Mouse (Mus musculus) heart, embryonic 15.5 days (tissue): Measurements from ENCODE around the gene C8g. TPM values are rescaled to one million over a fixed set of nuclear protein-coding genes. Genes with fewer than 3 reads are reported as not detected.

Source experiments
- polyA plus RNA-seq: library from polyadenylated mRNA; unstranded; fragments of >200 nt; fragmentation: Nextera tagmentation; extraction: Ambion mirVana; gene quantifications from 2 replicates; pipeline ENCODE4 v1.2.1, GENCODE M21; 2015

The C8g gene
- polyA plus RNA-seq, 1 experiment from 2014 or later: 3.5 TPM

Other genes starting within 250 kb of the C8g start
- 17.6 and 18.2 TPM in 2 replicates for gene Tmem203, start 246.3 kb downstream of the C8g start, polyA plus RNA-seq
- gene Tprn, start 239.1 kb downstream of the C8g start, polyA plus RNA-seq: 3.6 and 5.2 TPM in 2 replicates
- gene Ssna1, start 229.3 kb downstream of the C8g start, polyA plus RNA-seq: 137 and 152 TPM in 2 replicates
- 67.5 and 92.0 TPM in 2 replicates for gene Anapc2, start 229.2 kb downstream of the C8g start, polyA plus RNA-seq
- not detected in 2 replicates for gene Tmem210, start 213.6 kb downstream of the C8g start, polyA plus RNA-seq
- gene Lrrc26, start 211.8 kb downstream of the C8g start, polyA plus RNA-seq: 0.28 and 0.89 TPM in 2 replicates
- 0.25 and 0.28 TPM in 2 replicates for gene Grin1, start 182.5 kb downstream of the C8g start, polyA plus RNA-seq
- 30.2 and 31.1 TPM in 2 replicates for gene Man1b1, start 169.4 kb downstream of the C8g start, polyA plus RNA-seq
- gene Dpp7, start 145.4 kb downstream of the C8g start, polyA plus RNA-seq: 9.5 and 12.5 TPM in 2 replicates
- gene Uap1l1, start 136.0 kb downstream of the C8g start, polyA plus RNA-seq: 13.9 and 16.0 TPM in 2 replicates
- 15.4 and 25.5 TPM in 2 replicates for gene Sapcd2, start 129.4 kb downstream of the C8g start, polyA plus RNA-seq
- 1.8 and 4.6 TPM in 2 replicates for gene Entpd2, start 105.8 kb downstream of the C8g start, polyA plus RNA-seq
- gene Npdc1, start 102.4 kb downstream of the C8g start, polyA plus RNA-seq: 28.8 and 41.6 TPM in 2 replicates
- gene Fut7, start 78.5 kb downstream of the C8g start, polyA plus RNA-seq: 0.08 and 0.15 TPM in 2 replicates
- gene Abca2, start 73.0 kb downstream of the C8g start, polyA plus RNA-seq: 3.5 and 5.6 TPM in 2 replicates
- gene Clic3, start 44.9 kb downstream of the C8g start, polyA plus RNA-seq: 6.1 and 9.6 TPM in 2 replicates
- 31.1 and 38.0 TPM in 2 replicates for gene Paxx, start 40.6 kb downstream of the C8g start, polyA plus RNA-seq
- gene Ptgds, start 31.7 kb downstream of the C8g start, polyA plus RNA-seq: 107 and 134 TPM in 2 replicates
- not detected in 2 replicates for gene Lcn12, start 7.8 kb downstream of the C8g start, polyA plus RNA-seq
- gene Fbxw5, start 969 bp downstream of the C8g start, polyA plus RNA-seq: 72.6 and 94.1 TPM in 2 replicates
- 18.4 and 25.2 TPM in 2 replicates for gene Traf2, start 45.2 kb upstream of the C8g start, polyA plus RNA-seq
- 276 and 289 TPM in 2 replicates for gene Edf1, start 56.1 kb upstream of the C8g start, polyA plus RNA-seq
- gene Mamdc4, start 73.1 kb upstream of the C8g start, polyA plus RNA-seq: 3.4 and 9.8 TPM in 2 replicates
- 171 and 175 TPM in 2 replicates for gene Phpt1, start 73.5 kb upstream of the C8g start, polyA plus RNA-seq
- 0.22 and 0.30 TPM in 2 replicates for gene Ajm1, start 80.0 kb upstream of the C8g start, polyA plus RNA-seq
- 41.0 and 50.2 TPM in 2 replicates for gene Rabl6, start 106.8 kb upstream of the C8g start, polyA plus RNA-seq
- 0.09 and 0.13 TPM in 2 replicates for gene Ccdc183, start 116.0 kb upstream of the C8g start, polyA plus RNA-seq
- 19.0 and 21.9 TPM in 2 replicates for gene Tmem141, start 120.3 kb upstream of the C8g start, polyA plus RNA-seq
- 3.3 and 4.8 TPM in 2 replicates for gene Fcna, start 126.3 kb upstream of the C8g start, polyA plus RNA-seq
- gene Lcn8, start 151.4 kb upstream of the C8g start, polyA plus RNA-seq: not detected in 2 replicates
- gene Lcn5, start 156.2 kb upstream of the C8g start, polyA plus RNA-seq: not detected in 2 replicates
- gene Lcn6, start 175.1 kb upstream of the C8g start, polyA plus RNA-seq: not detected in 2 replicates
- gene Lcn10, start 181.0 kb upstream of the C8g start, polyA plus RNA-seq: not detected in 2 replicates
- not detected in 2 replicates for gene Obp2a, start 198.3 kb upstream of the C8g start, polyA plus RNA-seq
- 44.7 and 47.4 TPM in 2 replicates for gene Bmyc, start 205.0 kb upstream of the C8g start, polyA plus RNA-seq
- gene Obp2b, start 235.3 kb upstream of the C8g start, polyA plus RNA-seq: not detected in 2 replicates